Mouse (Mus musculus): Measurements from ENCODE around the gene Pkp3.

- no peak for TF ChIP-seq CTCF (IDR thresholded peaks at IDR 0.05; ENCODE audit: insufficient read depth, low read length)
- TF ChIP-seq POLR2A (IDR thresholded peaks at IDR 0.05; ENCODE audit: borderline replicate concordance, extremely low read depth, low read depth, low read length), result no peak
Observed at GRCm38 (mm10) chr7:141051060-141051685, 26.8 kb upstream of the Pkp3 start.

Data from lung, adult 2 months (tissue).